Mouse (Mus musculus) heart, postnatal 36 days (tissue): ENCODE results near the gene Galnt18. TPM values are rescaled to one million over a fixed set of nuclear protein-coding genes. Genes with fewer than 3 reads are reported as not detected.

Experiments
- DNase-seq, 2 experiments: peaks; one replicate each; pipeline ENCODE4 v3.0.0; 2021 to 2022
- intact Hi-C: fragments of 180-260 bp; cut with DNase I; formaldehyde crosslinking; loops from one replicate; pipeline ENCODE4 v1.15.1; 2025
- total RNA-seq, 2 experiments: library from RNA; stranded (reverse); gene quantifications; 2 replicates each; pipeline ENCODE4 v1.2.3; 2021

Galnt18 gene
- total RNA-seq, 2 experiments from 2014 or later: 11.5 to 14.2 TPM

DNA sequence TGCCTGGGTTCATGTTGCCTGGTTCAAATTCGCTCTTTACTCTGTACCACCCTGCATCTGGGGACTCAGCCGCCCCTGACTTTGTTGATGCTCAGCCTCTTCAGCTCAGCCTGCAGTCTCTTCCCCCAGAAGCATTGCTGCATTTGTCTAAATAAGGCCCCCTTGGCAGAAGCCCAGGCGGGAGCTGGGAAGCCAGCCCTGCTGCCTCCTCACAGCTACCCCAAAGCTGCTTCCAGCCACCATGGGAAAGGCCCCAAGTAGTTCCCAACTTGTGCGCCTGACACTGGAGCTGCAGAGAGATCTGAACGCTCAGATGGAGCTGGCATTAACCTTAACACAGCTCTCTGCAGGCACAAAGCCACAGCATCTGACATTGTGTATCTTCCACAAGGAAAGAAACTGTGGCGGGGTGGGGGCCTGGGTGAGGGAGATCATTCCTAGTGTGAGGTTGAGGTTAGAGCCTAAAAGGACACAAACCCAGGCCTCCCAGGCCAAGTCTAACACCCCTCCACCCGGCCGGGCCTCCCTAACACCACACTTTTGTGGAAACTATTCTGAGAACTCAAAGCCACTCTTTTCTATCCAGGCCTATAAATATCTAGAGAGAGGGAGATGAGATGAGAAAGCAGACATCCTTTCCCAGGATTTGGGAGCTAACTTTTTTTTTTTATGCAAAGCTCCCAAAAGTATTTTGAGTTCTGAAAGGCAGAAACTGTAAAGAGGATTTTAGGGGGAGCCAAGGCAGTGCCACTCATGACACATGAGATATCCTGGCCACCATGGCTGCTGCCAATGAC lies 59.1 kb downstream of the Galnt18 start:
- peak; percentile 48 to 49 for DNase-seq
- intact Hi-C loops: no loop called here

GRCm38 (mm10) chr7:111718900-111719299 lies 60.9 kb downstream of the Galnt18 start:
- DNase-seq: peak; percentile 37 to 40
- intact Hi-C loops: no loop called here

DNA sequence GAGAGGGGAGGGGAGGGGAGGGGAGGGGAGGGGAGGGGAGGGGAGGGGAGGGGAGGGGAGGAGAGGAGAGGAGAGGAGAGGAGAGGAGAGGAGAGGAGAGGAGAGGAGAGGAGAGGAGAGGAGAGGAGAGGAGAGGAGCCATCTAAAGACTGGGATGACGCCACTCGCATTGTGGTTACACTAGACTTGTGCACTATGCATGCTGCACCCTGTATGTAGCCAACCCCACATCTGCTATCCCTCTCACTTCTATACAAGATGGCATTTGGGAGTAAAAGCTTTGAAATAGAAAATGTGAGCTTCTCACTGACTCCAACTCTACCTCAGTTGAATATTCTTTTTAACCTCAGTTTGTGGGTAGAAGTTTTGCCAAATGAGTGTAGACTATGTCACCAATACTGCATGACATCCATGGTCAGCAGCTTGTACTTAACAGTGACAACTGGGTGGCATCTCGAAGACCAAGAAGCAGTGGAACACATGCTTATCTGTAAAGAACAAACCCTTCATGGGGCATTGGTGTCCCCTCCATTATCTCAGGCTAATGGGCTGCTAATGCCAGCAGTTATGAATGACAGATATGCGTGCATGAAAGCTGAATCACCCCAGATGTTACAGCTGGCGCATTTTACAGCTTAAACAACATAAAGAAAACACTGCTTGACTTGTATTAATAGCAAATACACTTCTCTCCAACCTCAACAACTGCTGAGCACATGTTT lies 65.0 kb downstream of the Galnt18 start:
- DNase-seq: no peak
- intact Hi-C loops: no loop called here

GRCm38 (mm10) chr7:111713828-111714600 lies 65.8 kb downstream of the Galnt18 start:
- intact Hi-C loops: no loop called here
- no peak for DNase-seq

GRCm38 (mm10) chr7:111712797-111713196 lies 67.0 kb downstream of the Galnt18 start:
- no peak for DNase-seq
- intact Hi-C loops: no loop called here

DNA sequence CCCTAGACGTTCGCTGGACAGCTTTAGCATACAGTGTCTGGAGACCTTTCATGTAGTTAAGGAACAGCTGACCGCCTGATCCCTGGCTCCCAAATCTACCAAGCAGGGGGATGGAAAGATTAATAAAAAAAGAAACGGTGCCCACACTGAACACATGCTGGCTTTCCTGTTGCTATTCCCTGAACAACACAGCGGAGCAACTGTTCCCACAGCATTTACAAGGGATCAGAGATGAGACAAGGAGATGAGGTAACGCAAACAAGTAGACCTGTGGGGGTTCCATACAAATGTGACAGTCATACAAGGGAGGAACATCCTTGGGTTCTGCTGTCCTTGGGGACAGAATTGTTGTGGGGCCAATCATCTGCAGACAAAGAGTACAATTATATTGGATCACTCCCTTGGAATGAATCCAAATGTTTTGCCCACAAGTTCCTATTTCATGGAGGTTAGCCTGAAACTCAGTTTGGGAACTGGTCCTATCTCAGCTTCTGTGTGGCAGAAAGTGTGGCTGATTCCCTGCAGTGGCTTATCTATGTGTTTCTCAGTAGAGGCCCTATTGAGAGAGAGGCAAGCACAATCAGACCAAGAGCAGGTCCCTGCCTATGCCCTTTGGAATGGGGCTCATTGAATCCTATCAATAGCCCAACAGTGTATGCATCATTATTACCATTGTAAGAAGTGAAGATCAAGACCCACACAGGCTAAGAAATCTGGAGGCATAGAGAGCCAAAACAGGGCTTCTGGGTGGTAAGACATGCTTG lies 68.5 kb downstream of the Galnt18 start:
- intact Hi-C loops: no loop called here
- DNase-seq: no peak

DNA sequence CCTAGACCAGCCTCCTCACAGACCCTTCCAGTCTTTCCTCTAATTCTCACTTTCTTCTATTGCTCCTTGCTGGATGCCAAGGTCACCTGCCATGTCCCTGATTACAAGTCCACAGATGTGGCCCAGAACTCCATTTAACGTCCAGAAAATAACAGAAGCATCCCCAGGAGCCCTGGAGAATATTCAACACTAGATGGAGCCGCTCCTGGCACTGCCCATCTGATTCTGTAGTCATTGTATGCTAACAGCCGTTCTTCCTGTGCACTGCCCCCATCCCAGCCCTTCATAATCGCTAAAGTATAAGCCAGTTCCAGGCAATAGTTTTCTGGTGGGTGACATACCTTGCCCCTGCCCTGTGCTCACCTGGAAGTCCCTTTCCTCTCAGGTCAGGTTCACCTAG lies 69.5 kb downstream of the Galnt18 start:
- DNase-seq: no peak
- intact Hi-C loops: no loop called here

DNA sequence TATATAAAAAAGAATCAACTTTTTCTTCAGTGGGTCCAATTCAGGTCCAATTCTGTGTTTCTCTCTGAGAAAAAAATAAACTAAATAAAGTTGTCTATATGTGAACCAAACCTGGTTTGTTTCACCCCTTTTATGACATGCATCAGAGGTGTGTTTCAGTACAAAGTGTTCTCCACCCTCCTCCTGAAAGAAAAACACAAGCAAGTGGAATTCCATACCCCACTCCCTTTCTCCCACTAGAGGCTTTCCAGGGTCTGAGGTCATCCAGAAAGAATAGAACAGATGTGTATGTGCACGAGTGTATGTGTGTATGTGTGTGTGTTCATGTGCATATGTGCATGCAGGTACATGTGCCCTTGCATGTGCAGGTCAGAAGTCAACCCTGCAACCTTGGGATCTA lies 71.2 kb downstream of the Galnt18 start:
- intact Hi-C loops: no loop called here
- no peak for DNase-seq

- DNase-seq: no peak
- intact Hi-C loops: no loop called here
Observed at GRCm38 (mm10) chr7:111702961-111703360, 76.8 kb downstream of the Galnt18 start.

- no peak for DNase-seq
- intact Hi-C loops: no loop called here
Observed at GRCm38 (mm10) chr7:111701788-111702187, 78.0 kb downstream of the Galnt18 start.

GRCm38 (mm10) chr7:111699446-111699845 lies 80.3 kb downstream of the Galnt18 start:
- intact Hi-C loops: no loop called here

GRCm38 (mm10) chr7:111696226-111696625 lies 83.6 kb downstream of the Galnt18 start:
- intact Hi-C loops: no loop called here

More at GRCm38 (mm10) chr7:111699446-111699845, 80.3 kb downstream of the Galnt18 start:
- no peak for DNase-seq

DNA sequence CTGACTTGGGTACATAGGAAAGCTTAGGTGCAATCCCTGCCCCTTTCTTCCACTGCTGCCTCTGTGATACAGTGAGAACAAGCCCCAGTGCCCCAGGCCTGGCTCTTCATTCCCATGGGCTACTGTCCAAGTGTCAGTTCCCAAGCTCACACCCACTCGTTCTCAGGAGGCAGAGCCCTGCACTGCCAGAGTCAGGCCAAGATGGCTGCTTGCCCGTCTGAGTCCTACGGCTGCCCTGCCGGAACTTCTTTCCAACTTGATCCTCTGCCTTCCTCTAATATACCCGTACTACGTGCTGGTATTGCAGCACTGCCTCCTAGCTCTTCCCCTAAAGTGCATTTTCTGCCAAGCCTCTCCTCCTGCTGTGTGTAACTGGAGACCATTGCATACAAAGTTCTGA lies 85.5 kb downstream of the Galnt18 start:
- intact Hi-C loops: no loop called here
- DNase-seq: peak; percentile 65 to 70

More at GRCm38 (mm10) chr7:111696226-111696625, 83.6 kb downstream of the Galnt18 start:
- DNase-seq: no peak

DNA sequence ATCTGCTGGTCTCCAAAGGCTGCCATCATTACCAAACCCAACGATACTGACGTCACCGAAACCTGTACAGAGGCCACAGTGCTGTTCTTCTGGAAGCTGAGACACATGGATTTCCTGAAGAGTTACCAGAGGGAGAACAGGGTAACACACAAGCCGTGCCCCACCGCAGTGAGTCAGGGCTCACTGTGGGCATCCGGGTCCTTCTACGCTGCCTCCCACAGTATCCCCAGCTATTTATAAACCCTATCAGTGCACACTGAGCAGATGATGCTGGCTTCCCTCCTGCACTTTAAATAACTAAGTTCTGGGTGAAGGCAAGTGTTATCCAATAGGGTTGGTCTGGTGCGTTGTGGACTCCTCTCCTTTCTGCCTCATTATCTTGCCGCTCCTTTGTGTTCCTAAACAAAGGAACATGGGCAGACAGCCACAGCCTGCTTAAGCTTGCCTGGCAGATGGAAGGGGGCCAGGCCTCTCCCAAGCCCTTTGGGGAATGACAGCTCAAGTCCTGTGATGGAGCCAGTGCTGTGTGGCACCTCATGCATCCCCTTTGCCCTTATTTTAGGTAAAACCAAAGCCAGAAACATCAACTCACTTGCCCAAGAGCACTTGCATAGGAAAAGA lies 87.0 kb downstream of the Galnt18 start:
- intact Hi-C loops: no loop called here

DNA sequence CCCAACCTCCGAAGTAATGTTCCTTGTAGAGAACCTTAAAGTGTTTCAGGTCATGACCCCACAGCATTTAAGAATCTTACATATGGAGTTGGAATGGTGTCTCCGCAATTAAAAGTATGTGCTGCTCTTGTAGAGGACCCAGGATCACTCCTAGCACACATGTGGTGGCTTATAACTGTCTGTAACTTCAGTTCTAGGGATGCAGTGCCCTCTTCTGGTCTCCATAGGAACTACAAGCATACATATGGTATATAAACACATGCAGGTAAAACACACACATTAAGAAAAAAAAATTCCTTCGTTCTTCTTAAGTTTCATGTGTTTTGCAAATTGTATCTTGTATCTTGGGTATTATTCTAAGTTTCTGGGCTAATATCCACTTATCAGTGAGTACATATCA lies 99.7 kb downstream of the Galnt18 start:
- intact Hi-C loops: no loop called here
- no peak for DNase-seq

More for the DNA sequence above, 87.0 kb downstream of the Galnt18 start:
- peak; percentile 67 to 71 for DNase-seq

GRCm38 (mm10) chr7:111676483-111676882 lies 103.3 kb downstream of the Galnt18 start:
- intact Hi-C loops: no loop called here
- no peak for DNase-seq

DNA sequence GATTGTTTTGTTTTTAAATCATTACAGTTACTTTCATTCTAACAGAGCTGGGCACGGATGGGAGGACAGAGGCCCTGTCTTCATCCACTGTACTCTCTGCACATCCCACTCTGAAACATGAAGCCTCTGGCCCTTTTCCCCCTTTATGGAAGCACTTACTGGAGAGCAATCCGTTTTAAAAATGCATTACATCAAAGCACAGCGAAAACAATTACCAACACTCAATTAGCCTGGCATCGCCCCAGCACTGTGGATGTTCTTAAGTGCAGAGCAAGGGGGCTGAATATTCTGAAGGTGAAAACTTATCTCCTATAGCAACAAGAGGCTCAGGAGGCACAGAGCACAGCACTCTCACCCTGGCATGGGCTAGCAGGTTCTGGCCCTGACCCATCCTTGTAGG lies 107.3 kb downstream of the Galnt18 start:
- intact Hi-C loops: no loop called here
- no peak for DNase-seq

DNA sequence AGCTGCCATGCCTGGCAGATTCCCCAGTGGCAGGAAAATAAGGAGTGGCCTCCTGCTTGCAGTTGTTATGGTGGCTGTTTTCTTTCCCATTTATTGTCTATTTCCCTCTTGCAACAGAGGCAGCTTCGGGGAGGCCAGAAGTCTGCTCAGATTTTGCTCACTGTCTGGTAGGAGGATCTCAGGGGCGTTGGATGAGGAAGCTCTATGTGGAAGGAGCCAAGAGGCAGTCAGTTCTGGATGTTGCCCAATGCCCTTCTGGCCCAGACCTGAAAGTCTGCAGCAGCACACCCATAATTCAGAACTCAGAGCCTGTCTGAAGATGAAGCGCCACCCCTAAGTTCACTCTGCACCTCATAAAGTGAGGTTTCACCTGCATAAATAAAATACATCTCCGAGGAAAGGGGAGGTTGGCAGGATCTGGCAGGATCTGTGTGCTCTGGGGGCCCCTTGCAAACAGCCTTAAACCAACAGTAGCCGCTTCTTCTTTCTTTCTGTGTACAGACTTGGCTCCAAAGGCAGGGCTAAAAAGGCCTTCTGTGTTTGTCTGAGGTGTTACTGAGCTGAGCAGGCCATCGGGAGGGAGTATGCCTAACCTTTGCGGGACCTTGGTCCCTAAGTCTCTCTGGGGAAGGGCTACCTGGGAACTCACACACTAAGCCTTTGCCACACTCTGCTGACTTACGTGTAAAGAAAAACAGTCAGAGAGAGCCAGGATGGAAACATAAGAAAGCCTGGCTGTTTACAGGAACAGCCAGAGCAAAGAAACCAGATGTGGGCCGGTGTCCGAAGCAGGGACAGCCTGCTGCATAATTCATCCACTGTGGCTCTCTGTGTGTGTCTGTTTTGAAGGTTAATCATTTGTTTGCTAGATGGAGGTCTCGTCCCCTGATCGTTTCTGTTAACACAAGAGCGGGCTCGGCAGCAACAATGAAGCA lies 116.4 kb downstream of the Galnt18 start:
- intact Hi-C loops: no loop called here
- no peak for DNase-seq

GRCm38 (mm10) chr7:111658579-111658978 lies 121.2 kb downstream of the Galnt18 start:
- intact Hi-C loops: no loop called here
- DNase-seq: no peak
